Mouse (Mus musculus) forebrain, embryonic 14.5 days (tissue): ENCODE data around the gene Tor1a. TPM values are rescaled to one million over a fixed set of nuclear protein-coding genes. Genes with fewer than 3 reads are reported as not detected.
A peak's percentile ranks its signal among the peaks of the same experiment; 100 is the strongest.
"Not testable (repeated sequence)": the region's sequence is repeated elsewhere in the genome, so short reads cannot be mapped to it uniquely, and the experiment has no call there.

Source experiments
- ATAC-seq: fragments of 200-750 bp; cut with Nextera tagmentation; 2 replicates; pipeline ENCODE4 v1.8.0; 2017; ENCODE audit warnings: mild to moderate bottlenecking, moderate library complexity
- DNase-seq: peaks from one replicate; pipeline ENCODE4 v3.0.0-alpha.2; 2015; ENCODE audit warnings: low spot score
- H3K27ac ChIP-seq: fragments of 300-500 bp; sonication (generic); 2 replicates; pipeline ENCODE4 v1.5.1; 2014; ENCODE audit warnings: low read depth, mild to moderate bottlenecking, control low read depth, low read length, moderate library complexity
- H3K27me3 ChIP-seq: fragments of 300-500 bp; sonication (generic); replicated peaks from 2 replicates; pipeline ENCODE4 v1.6.1; 2014; ENCODE audit warnings: low read length, control low read depth, mixed read lengths; ENCODE audit not compliant: control insufficient read depth, insufficient read depth
- H3K36me3 ChIP-seq: fragments of 300-500 bp; sonication (generic); 2 replicates; pipeline ENCODE4 v1.6.1; 2014; ENCODE audit warnings: low read length, control low read depth; ENCODE audit not compliant: control insufficient read depth, insufficient read depth
- H3K4me1 ChIP-seq: fragments of 300-500 bp; sonication (generic); 2 replicates; pipeline ENCODE4 v1.6.1; 2014; ENCODE audit warnings: antibody characterized with exemption, low read length, control low read depth; ENCODE audit not compliant: control insufficient read depth, insufficient read depth
- H3K4me2 ChIP-seq: fragments of 300-500 bp; sonication (generic); 2 replicates; pipeline ENCODE4 v1.6.1; 2014; ENCODE audit warnings: mild to moderate bottlenecking, control low read depth, low read length
- H3K4me3 ChIP-seq: fragments of 300-500 bp; sonication (generic); 2 replicates; pipeline ENCODE4 v1.5.1; 2014; ENCODE audit warnings: low read depth, low read length, control low read depth
- H3K9ac ChIP-seq: fragments of 300-500 bp; sonication (generic); 2 replicates; pipeline ENCODE4 v1.6.1; 2014; ENCODE audit warnings: mild to moderate bottlenecking, low read length, control low read depth, moderate library complexity
- H3K9me3 ChIP-seq: fragments of 300-500 bp; sonication (generic); replicated peaks from 2 replicates; pipeline ENCODE4 v1.6.1; 2016; ENCODE audit warnings: low read length, control low read depth, mixed read lengths; ENCODE audit not compliant: control insufficient read depth
- WGBS: fragments of 180-500 bp; shearing (Covaris S2); extraction: QIAGEN DNeasy Blood & Tissue Kit; methylation state at CpG from one replicate; pipeline ENCODE4 v1.1.7; 2014; 5-methylcytosine and 5-hydroxymethylcytosine counted together
- polyA plus RNA-seq: library from polyadenylated mRNA; unstranded; fragments of >200 nt; fragmentation: Nextera tagmentation; extraction: Ambion mirVana; gene quantifications from 2 replicates; pipeline ENCODE4 v1.2.1, GENCODE M21; 2014

Gene Tor1a
- polyA plus RNA-seq, 1 experiment from 2014 or later: 91.6 TPM

GRCm38 (mm10) chr2:30938574-30938991 is 29.1 kb downstream of the Tor1a start:
- Histone ChIP-seq H3K27me3 (no peaks in the 10 kb centered on the region), H3K4me1 (no peaks in the 10 kb centered on the region), H3K4me3 (no peak overlapping the region), H3K4me2 (no peak overlapping the region), H3K27ac (no peak overlapping the region), H3K9me3 (no peaks in the 10 kb centered on the region), H3K9ac (no peak overlapping the region), H3K36me3 (no peaks in the 10 kb centered on the region)
- WGBS: 58% methylated on average over 4 of the region's 4 CpGs
- DNase-seq: no peak
- ATAC-seq: no peak

GRCm38 (mm10) chr2:30937731-30938130 is 30.0 kb downstream of the Tor1a start:
- H3K36me3 ChIP-seq: no peaks in the 10 kb centered on the region
- no peaks in the 10 kb centered on the region for H3K4me1 ChIP-seq
- no peak overlapping the region for H3K4me3 ChIP-seq
- H3K4me2 ChIP-seq: no peak overlapping the region
- H3K27ac ChIP-seq: no peak overlapping the region
- WGBS: 90% methylated on average over 8 of the region's 8 CpGs
- H3K27me3 ChIP-seq: no peaks in the 10 kb centered on the region
- H3K9me3 ChIP-seq: no peaks in the 10 kb centered on the region
- ATAC-seq (no peak), DNase-seq (no peak)
- H3K9ac ChIP-seq: no peak overlapping the region

GRCm38 (mm10) chr2:30936808-30937207 is 30.9 kb downstream of the Tor1a start:
- no peaks in the 10 kb centered on the region for H3K4me1 ChIP-seq
- no peak for DNase-seq
- H3K27me3 ChIP-seq: no peaks in the 10 kb centered on the region
- no peak overlapping the region for H3K27ac ChIP-seq
- 63% methylated on average over 3 of the region's 3 CpGs for WGBS
- no peak overlapping the region for H3K9ac ChIP-seq
- ATAC-seq: no peak
- H3K36me3 ChIP-seq: no peaks in the 10 kb centered on the region
- no peaks in the 10 kb centered on the region for H3K9me3 ChIP-seq
- no peak overlapping the region for H3K4me2 ChIP-seq
- H3K4me3 ChIP-seq: no peak overlapping the region

GRCm38 (mm10) chr2:30933917-30934450 is 33.7 kb downstream of the Tor1a start:
- Histone ChIP-seq H3K9me3 (no peaks in the 10 kb centered on the region), H3K27me3 (no peaks in the 10 kb centered on the region), H3K9ac (no peak overlapping the region), H3K36me3 (no peaks in the 10 kb centered on the region), H3K27ac (no peak overlapping the region), H3K4me3 (no peak overlapping the region), H3K4me1 (no peaks in the 10 kb centered on the region), H3K4me2 (no peak overlapping the region)
- 23% methylated on average over 7 of the region's 7 CpGs for WGBS
- DNase-seq: peak; percentile 86
- ATAC-seq: no peak

GRCm38 (mm10) chr2:30933032-30933431 is 34.7 kb downstream of the Tor1a start:
- no peak overlapping the region for H3K4me2 ChIP-seq

GRCm38 (mm10) chr2:30931922-30932321 is 35.8 kb downstream of the Tor1a start:
- H3K27me3 ChIP-seq: no peaks in the 10 kb centered on the region
- 76% methylated on average over 3 of the region's 3 CpGs for WGBS
- ATAC-seq: no peak
- no peak overlapping the region for H3K9ac ChIP-seq
- no peak overlapping the region for H3K4me3 ChIP-seq
- H3K27ac ChIP-seq: no peak overlapping the region
- H3K36me3 ChIP-seq: no peaks in the 10 kb centered on the region
- no peaks in the 10 kb centered on the region for H3K9me3 ChIP-seq
- no peak for DNase-seq
- H3K4me2 ChIP-seq: no peak overlapping the region
- no peaks in the 10 kb centered on the region for H3K4me1 ChIP-seq

More at GRCm38 (mm10) chr2:30933032-30933431, 34.7 kb downstream of the Tor1a start:
- WGBS: 65% methylated on average over 6 of the region's 6 CpGs
- Histone ChIP-seq H3K27me3 (no peaks in the 10 kb centered on the region), H3K4me1 (no peaks in the 10 kb centered on the region), H3K9me3 (no peaks in the 10 kb centered on the region), H3K9ac (no peak overlapping the region), H3K27ac (no peak overlapping the region), H3K4me3 (no peak overlapping the region), H3K36me3 (no peaks in the 10 kb centered on the region)
- ATAC-seq (no peak), DNase-seq (no peak)

- WGBS: 87% methylated on average over 2 of the region's 2 CpGs
- ATAC-seq, H3K4me3 ChIP-seq, H3K9ac ChIP-seq, H3K9me3 ChIP-seq, H3K36me3 ChIP-seq, H3K27ac ChIP-seq, H3K27me3 ChIP-seq, H3K4me2 ChIP-seq, H3K4me1 ChIP-seq, DNase-seq: not testable (repeated sequence)
Measured at GRCm38 (mm10) chr2:30930846-30931245, 36.9 kb downstream of the Tor1a start.

- H3K27ac ChIP-seq: no peak within 1 kb of the TSS
- H3K9ac ChIP-seq: peak within 1 kb of the TSS; percentile 50
- peak within 1 kb of the TSS; percentile 57 for H3K4me2 ChIP-seq
- no peaks in the 10 kb centered on the region for H3K9me3 ChIP-seq
- ATAC-seq (peak; percentile 62), DNase-seq (peak; percentile 82)
- 2% methylated on average over 23 of the region's 23 CpGs for WGBS
- no peaks in the 10 kb centered on the region for H3K27me3 ChIP-seq
- H3K4me1 ChIP-seq: no peaks in the 10 kb centered on the region
- H3K36me3 ChIP-seq: no peaks in the 10 kb centered on the region
- peak within 1 kb of the TSS; percentile 19 for H3K4me3 ChIP-seq
Measured at GRCm38 (mm10) chr2:30929483-30930045, 38.2 kb downstream of the Tor1a start, which contains the start of gene Ptges. TSS of gene Ptges (minus strand) at chr2:30929863.

- Histone ChIP-seq H3K4me2 (peak overlapping the region; percentile 57), H3K9me3 (no peaks in the 10 kb centered on the region), H3K36me3 (no peaks in the 10 kb centered on the region), H3K27me3 (no peaks in the 10 kb centered on the region), H3K9ac (peak overlapping the region; percentile 50; the same call in 1 of the 2 replicates), H3K27ac (no peak overlapping the region), H3K4me3 (no peak overlapping the region), H3K4me1 (no peaks in the 10 kb centered on the region)
- DNase-seq: no peak
- ATAC-seq: no peak
- 29% methylated on average over 12 of the region's 12 CpGs for WGBS
Measured at GRCm38 (mm10) chr2:30928893-30929482, 38.7 kb downstream of the Tor1a start.
